Mouse (Mus musculus): Measurements from ENCODE around the gene Nedd9. TPM values are rescaled to one million over a fixed set of nuclear protein-coding genes. Genes with fewer than 3 reads are reported as not detected.
A peak's percentile ranks its signal among the peaks of the same experiment; 100 is the strongest.

Nedd9 gene
- polyA plus RNA-seq, 1 experiment from 2014 or later = 25.0 TPM

- 0 out of 2 replicates have a peak, but pooled peaks cover 3% of the 10 kb centered on the region for H3K36me3 ChIP-seq (ENCODE audit: control insufficient read depth, insufficient read depth, low read length)
- ATAC-seq (ENCODE audit: insufficient read depth, low FRiP score) = no peak
- H3K9me3 ChIP-seq (replicated peaks; ENCODE audit: control insufficient read depth, low read length) = no peaks in the 10 kb centered on the region
- H3K4me2 ChIP-seq (ENCODE audit: low read depth, low read length) = no peak overlapping the region
- H3K9ac ChIP-seq (ENCODE audit: low read length) = no peak overlapping the region
- WGBS = 70% methylated on average over 4 of the region's 4 CpGs
- no peak overlapping the region; the same call in 1 of the 2 replicates for H3K27ac ChIP-seq (ENCODE audit: low read length)
- no peak overlapping the region for H3K4me3 ChIP-seq (replicated peaks; ENCODE audit: low read length)
- peaks cover 7% of the 10 kb centered on the region for H3K4me1 ChIP-seq (ENCODE audit: control insufficient read depth, insufficient read depth, low read length)
- H3K27me3 ChIP-seq (ENCODE audit: control insufficient read depth, insufficient read depth, low read length) = no peaks in the 10 kb centered on the region
Observed at GRCm38 (mm10) chr13:41324631-41325030, 162.5 kb downstream of the Nedd9 start.

DNA sequence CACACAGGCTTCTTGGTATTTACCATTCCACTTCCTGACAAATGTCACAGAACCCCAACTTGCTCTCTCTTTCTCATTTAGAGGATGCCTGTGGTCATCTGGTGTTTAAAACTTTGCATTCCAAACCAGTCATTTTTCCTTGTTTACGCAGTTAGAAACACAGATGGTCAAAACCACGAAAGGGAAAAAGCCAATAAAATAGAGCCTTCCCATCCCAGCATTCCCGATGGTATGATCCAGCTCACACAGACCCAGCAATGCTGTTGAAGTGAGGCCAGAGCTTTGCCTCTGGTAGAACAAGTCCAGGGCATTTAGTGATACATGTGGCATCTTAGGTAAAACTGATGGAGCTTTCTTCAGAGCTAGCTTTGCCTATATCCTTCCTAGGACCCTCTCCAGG, 165.7 kb downstream of the Nedd9 start:
- no peak for ATAC-seq (ENCODE audit: insufficient read depth, low FRiP score)
- peaks cover 9% of the 10 kb centered on the region for H3K36me3 ChIP-seq (ENCODE audit: control insufficient read depth, insufficient read depth, low read length)
- no peak overlapping the region for H3K4me2 ChIP-seq (ENCODE audit: low read depth, low read length)
- H3K4me1 ChIP-seq (ENCODE audit: control insufficient read depth, insufficient read depth, low read length) = peaks cover 7% of the 10 kb centered on the region
- H3K27me3 ChIP-seq (ENCODE audit: control insufficient read depth, insufficient read depth, low read length) = no peaks in the 10 kb centered on the region
- H3K9me3 ChIP-seq (replicated peaks; ENCODE audit: control insufficient read depth, low read length) = no peaks in the 10 kb centered on the region
- H3K27ac ChIP-seq (ENCODE audit: low read length) = peak overlapping the region; percentile 67
- H3K4me3 ChIP-seq (replicated peaks; ENCODE audit: low read length) = no peak overlapping the region
- no peak overlapping the region for H3K9ac ChIP-seq (ENCODE audit: low read length)
- WGBS = 46% methylated on average over 3 of the region's 3 CpGs

DNA sequence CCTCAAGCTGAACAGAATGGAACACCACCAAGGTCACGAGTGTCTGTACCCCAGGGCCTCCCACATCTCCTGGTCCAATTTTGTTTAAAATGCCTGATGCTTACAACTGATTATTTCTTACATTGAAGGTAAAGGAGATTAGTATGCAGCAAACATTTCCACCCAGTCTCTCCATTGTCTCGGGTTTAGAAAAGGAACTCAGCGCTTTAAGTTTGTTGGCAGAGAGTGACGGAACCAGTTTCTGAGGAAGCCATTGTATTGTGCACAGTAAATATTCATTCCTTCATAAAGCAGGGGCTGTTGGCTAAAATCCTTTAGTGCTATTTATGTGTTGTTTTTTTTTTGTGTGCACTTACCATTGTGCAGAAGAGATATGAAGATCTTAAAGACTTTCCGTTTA, 166.4 kb downstream of the Nedd9 start:
- no peak overlapping the region for H3K4me3 ChIP-seq (replicated peaks; ENCODE audit: low read length)
- H3K4me2 ChIP-seq (ENCODE audit: low read depth, low read length) = no peak overlapping the region
- no peaks in the 10 kb centered on the region for H3K9me3 ChIP-seq (replicated peaks; ENCODE audit: control insufficient read depth, low read length)
- ATAC-seq (ENCODE audit: insufficient read depth, low FRiP score) = no peak
- WGBS = 62% methylated on average over 5 of the region's 5 CpGs
- H3K4me1 ChIP-seq (ENCODE audit: control insufficient read depth, insufficient read depth, low read length) = peaks cover 7% of the 10 kb centered on the region
- peak overlapping the region; percentile 67 for H3K27ac ChIP-seq (ENCODE audit: low read length)
- H3K27me3 ChIP-seq (ENCODE audit: control insufficient read depth, insufficient read depth, low read length) = no peaks in the 10 kb centered on the region
- H3K9ac ChIP-seq (ENCODE audit: low read length) = no peak overlapping the region
- peaks cover 13% of the 10 kb centered on the region for H3K36me3 ChIP-seq (ENCODE audit: control insufficient read depth, insufficient read depth, low read length)

DNA sequence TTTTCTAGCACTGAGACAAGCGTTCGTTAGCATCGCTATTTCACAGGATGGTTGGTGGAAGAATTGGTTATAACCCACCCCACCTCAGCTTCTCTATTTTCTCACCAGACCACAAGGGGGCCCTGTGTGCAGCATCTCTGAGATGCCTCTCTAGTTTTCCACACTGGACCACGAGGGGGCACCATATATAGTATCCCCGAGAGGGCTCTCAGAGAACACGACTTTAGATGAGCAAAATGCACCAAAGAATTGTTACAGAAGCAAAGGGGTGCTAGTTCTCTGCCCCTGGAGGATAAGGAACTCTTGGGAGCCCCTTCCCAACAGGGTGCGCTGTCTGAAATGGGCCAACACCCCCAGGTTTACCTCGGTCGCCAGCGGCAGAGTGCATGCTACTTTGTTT, 184.4 kb downstream of the Nedd9 start:
- 58% methylated on average over 10 of the region's 10 CpGs for WGBS
- no peak overlapping the region for H3K27ac ChIP-seq (ENCODE audit: low read length)
- ATAC-seq (ENCODE audit: insufficient read depth, low FRiP score) = no peak
- H3K4me1 ChIP-seq (ENCODE audit: control insufficient read depth, insufficient read depth, low read length) = peaks cover 8% of the 10 kb centered on the region; the same call in 1 of the 2 replicates
- no peak overlapping the region for H3K9ac ChIP-seq (ENCODE audit: low read length)
- no peak overlapping the region for H3K4me3 ChIP-seq (replicated peaks; ENCODE audit: low read length)
- H3K9me3 ChIP-seq (replicated peaks; ENCODE audit: control insufficient read depth, low read length) = no peaks in the 10 kb centered on the region
- H3K36me3 ChIP-seq (ENCODE audit: control insufficient read depth, insufficient read depth, low read length) = no peaks in the 10 kb centered on the region
- no peak overlapping the region for H3K4me2 ChIP-seq (ENCODE audit: low read depth, low read length)
- H3K27me3 ChIP-seq (ENCODE audit: control insufficient read depth, insufficient read depth, low read length) = no peaks in the 10 kb centered on the region

GRCm38 (mm10) chr13:41300037-41300436, 187.1 kb downstream of the Nedd9 start:
- Histone ChIP-seq H3K4me1 (ENCODE audit: control insufficient read depth, insufficient read depth, low read length) (peaks cover 11% of the 10 kb centered on the region; the same call in 1 of the 2 replicates), H3K9me3 (replicated peaks; ENCODE audit: control insufficient read depth, low read length) (no peaks in the 10 kb centered on the region), H3K27ac (ENCODE audit: low read length) (peak overlapping the region; percentile 1; the same call in 1 of the 2 replicates), H3K4me2 (ENCODE audit: low read depth, low read length) (no peak overlapping the region), H3K4me3 (replicated peaks; ENCODE audit: low read length) (no peak overlapping the region), H3K27me3 (ENCODE audit: control insufficient read depth, insufficient read depth, low read length) (no peaks in the 10 kb centered on the region), H3K9ac (ENCODE audit: low read length) (no peak overlapping the region), H3K36me3 (ENCODE audit: control insufficient read depth, insufficient read depth, low read length) (no peaks in the 10 kb centered on the region)
- ATAC-seq (ENCODE audit: insufficient read depth, low FRiP score) = no peak
- WGBS = 38% methylated on average over 4 of the region's 4 CpGs

- Histone ChIP-seq H3K9ac (ENCODE audit: low read length) (no peak overlapping the region), H3K4me2 (ENCODE audit: low read depth, low read length) (no peak overlapping the region), H3K27me3 (ENCODE audit: control insufficient read depth, insufficient read depth, low read length) (no peaks in the 10 kb centered on the region), H3K9me3 (replicated peaks; ENCODE audit: control insufficient read depth, low read length) (no peaks in the 10 kb centered on the region), H3K4me3 (replicated peaks; ENCODE audit: low read length) (no peak overlapping the region), H3K4me1 (ENCODE audit: control insufficient read depth, insufficient read depth, low read length) (peaks cover 11% of the 10 kb centered on the region; the same call in 1 of the 2 replicates), H3K36me3 (ENCODE audit: control insufficient read depth, insufficient read depth, low read length) (no peaks in the 10 kb centered on the region), H3K27ac (ENCODE audit: low read length) (no peak overlapping the region)
- ATAC-seq (ENCODE audit: insufficient read depth, low FRiP score) = no peak
- WGBS = 46% methylated on average over 5 of the region's 5 CpGs
Observed at GRCm38 (mm10) chr13:41298996-41299395, 188.2 kb downstream of the Nedd9 start.

DNA sequence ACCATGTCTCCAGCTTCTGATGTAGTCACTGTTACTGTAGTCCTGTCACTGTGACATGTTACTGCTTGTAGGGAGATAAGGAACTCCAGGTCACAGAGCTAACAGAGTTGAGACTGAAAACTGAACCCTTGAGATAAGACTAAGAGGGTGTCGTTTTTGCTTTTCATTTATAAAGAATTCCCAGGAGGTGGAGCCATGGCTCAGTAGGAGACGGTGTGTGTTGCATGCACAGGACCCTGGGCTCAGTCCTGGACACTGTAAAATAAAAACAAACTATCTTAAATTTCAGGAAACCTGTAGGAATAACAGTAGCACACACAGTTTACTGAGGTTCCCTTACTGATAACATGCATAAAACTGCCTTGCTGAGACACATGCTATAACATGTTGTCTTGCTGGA, 188.6 kb downstream of the Nedd9 start:
- Histone ChIP-seq H3K9me3 (replicated peaks; ENCODE audit: control insufficient read depth, low read length) (no peaks in the 10 kb centered on the region), H3K9ac (ENCODE audit: low read length) (no peak overlapping the region), H3K4me3 (replicated peaks; ENCODE audit: low read length) (no peak overlapping the region), H3K27me3 (ENCODE audit: control insufficient read depth, insufficient read depth, low read length) (no peaks in the 10 kb centered on the region), H3K4me1 (ENCODE audit: control insufficient read depth, insufficient read depth, low read length) (peaks cover 14% of the 10 kb centered on the region; the same call in 1 of the 2 replicates), H3K27ac (ENCODE audit: low read length) (no peak overlapping the region), H3K4me2 (ENCODE audit: low read depth, low read length) (no peak overlapping the region), H3K36me3 (ENCODE audit: control insufficient read depth, insufficient read depth, low read length) (no peaks in the 10 kb centered on the region)
- 7% methylated on average over 2 of the region's 2 CpGs for WGBS
- ATAC-seq (ENCODE audit: insufficient read depth, low FRiP score) = no peak

DNA sequence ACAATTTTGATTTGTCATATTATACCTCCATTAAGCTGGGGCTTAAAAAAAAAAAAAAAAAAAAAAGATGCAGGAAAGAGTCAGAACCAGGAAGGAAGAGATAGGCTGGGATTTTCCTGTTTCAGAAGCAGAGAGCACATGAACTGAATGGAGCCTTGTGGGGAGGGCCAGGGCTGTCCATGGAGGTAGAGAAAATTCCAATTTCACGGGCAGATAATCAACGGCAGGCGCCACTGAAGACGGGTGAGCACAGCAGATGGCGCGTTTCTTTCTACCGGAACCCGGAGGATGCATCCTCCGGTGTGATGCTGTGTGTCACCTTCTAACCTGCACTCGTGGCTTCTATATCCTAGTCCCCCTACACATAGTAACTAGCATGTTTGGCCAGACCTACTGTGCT, 190.8 kb downstream of the Nedd9 start:
- WGBS = 84% methylated on average over 10 of the region's 10 CpGs
- H3K4me3 ChIP-seq (replicated peaks; ENCODE audit: low read length) = no peak overlapping the region
- ATAC-seq (ENCODE audit: insufficient read depth, low FRiP score) = no peak

GRCm38 (mm10) chr13:41295886-41296285, 191.3 kb downstream of the Nedd9 start:
- ATAC-seq (ENCODE audit: insufficient read depth, low FRiP score) = no peak; the same call in 1 of the 2 replicates
- H3K9ac ChIP-seq (ENCODE audit: low read length) = no peak overlapping the region
- no peak overlapping the region for H3K4me3 ChIP-seq (replicated peaks; ENCODE audit: low read length)
- WGBS = 57% methylated on average over 6 of the region's 6 CpGs
- H3K27me3 ChIP-seq (ENCODE audit: control insufficient read depth, insufficient read depth, low read length) = no peaks in the 10 kb centered on the region
- no peak overlapping the region for H3K27ac ChIP-seq (ENCODE audit: low read length)
- H3K36me3 ChIP-seq (ENCODE audit: control insufficient read depth, insufficient read depth, low read length) = no peaks in the 10 kb centered on the region
- peaks cover 14% of the 10 kb centered on the region; the same call in 1 of the 2 replicates for H3K4me1 ChIP-seq (ENCODE audit: control insufficient read depth, insufficient read depth, low read length)
- no peak overlapping the region for H3K4me2 ChIP-seq (ENCODE audit: low read depth, low read length)
- no peaks in the 10 kb centered on the region for H3K9me3 ChIP-seq (replicated peaks; ENCODE audit: control insufficient read depth, low read length)

More for the DNA sequence above, 190.8 kb downstream of the Nedd9 start:
- Histone ChIP-seq H3K9me3 (replicated peaks; ENCODE audit: control insufficient read depth, low read length) (no peaks in the 10 kb centered on the region), H3K9ac (ENCODE audit: low read length) (no peak overlapping the region), H3K4me1 (ENCODE audit: control insufficient read depth, insufficient read depth, low read length) (peaks cover 14% of the 10 kb centered on the region; the same call in 1 of the 2 replicates), H3K36me3 (ENCODE audit: control insufficient read depth, insufficient read depth, low read length) (no peaks in the 10 kb centered on the region), H3K27ac (ENCODE audit: low read length) (no peak overlapping the region), H3K4me2 (ENCODE audit: low read depth, low read length) (no peak overlapping the region), H3K27me3 (ENCODE audit: control insufficient read depth, insufficient read depth, low read length) (no peaks in the 10 kb centered on the region)
